Mouse (Mus musculus): ENCODE results near the gene Pacs1.

- TF ChIP-seq CTCF (IDR thresholded peaks at IDR 0.05), result peak; percentile 17
- no peak for TF ChIP-seq EP300 (IDR thresholded peaks at IDR 0.05)
Measured at GRCm38 (mm10) chr19:5106731-5107191, 166.2 kb downstream of the Pacs1 start, which contains the start of gene Rab1b.

All from lung, postnatal 0 days (tissue).